Mouse (Mus musculus) urinary bladder, postnatal 4 days (tissue): Measurements from ENCODE around the gene Arhgap15.

Experiments used
- DNase-seq, 2 experiments: peaks; one replicate each; pipeline ENCODE4 v3.0.0; 2021 to 2022; ENCODE audit warnings: low spot score in 2 of 2

Arhgap15 gene

GRCm38 (mm10) chr2:44304971-44305808 is 556.6 kb downstream of the Arhgap15 start:
- no peak for DNase-seq

GRCm38 (mm10) chr2:44306137-44306536 is 557.5 kb downstream of the Arhgap15 start:
- no peak for DNase-seq

GRCm38 (mm10) chr2:44309124-44309523 is 560.5 kb downstream of the Arhgap15 start:
- DNase-seq, result no peak

GRCm38 (mm10) chr2:44309556-44309955 is 560.9 kb downstream of the Arhgap15 start:
- no peak for DNase-seq

- DNase-seq, result no peak
Measured at GRCm38 (mm10) chr2:44310095-44310748, 561.6 kb downstream of the Arhgap15 start.

- DNase-seq, result no peak
Measured at GRCm38 (mm10) chr2:44311216-44311615, 562.6 kb downstream of the Arhgap15 start.

- no peak for DNase-seq
Measured at GRCm38 (mm10) chr2:44313573-44313972, 564.9 kb downstream of the Arhgap15 start.

- DNase-seq, result no peak
Measured at GRCm38 (mm10) chr2:44318436-44318835, 569.8 kb downstream of the Arhgap15 start.

GRCm38 (mm10) chr2:44319479-44319878 is 570.9 kb downstream of the Arhgap15 start:
- no peak for DNase-seq

- no peak for DNase-seq
Measured at GRCm38 (mm10) chr2:44323813-44324212, 575.2 kb downstream of the Arhgap15 start.

- no peak for DNase-seq
Measured at GRCm38 (mm10) chr2:44333295-44333694, 584.7 kb downstream of the Arhgap15 start.

GRCm38 (mm10) chr2:44334006-44334405 is 585.4 kb downstream of the Arhgap15 start:
- DNase-seq, result no peak

GRCm38 (mm10) chr2:44334517-44334916 is 585.9 kb downstream of the Arhgap15 start:
- DNase-seq, result no peak

GRCm38 (mm10) chr2:44336720-44337354 is 588.2 kb downstream of the Arhgap15 start:
- DNase-seq, result no peak

- DNase-seq, result no peak
Measured at GRCm38 (mm10) chr2:44338467-44338866, 589.8 kb downstream of the Arhgap15 start.

GRCm38 (mm10) chr2:44341091-44341571 is 592.5 kb downstream of the Arhgap15 start:
- no peak for DNase-seq

- no peak for DNase-seq
Measured at GRCm38 (mm10) chr2:44344861-44345260, 596.2 kb downstream of the Arhgap15 start.

- no peak for DNase-seq
Measured at GRCm38 (mm10) chr2:44345325-44345945, 596.8 kb downstream of the Arhgap15 start.

- no peak for DNase-seq
Measured at GRCm38 (mm10) chr2:44346184-44346583, 597.6 kb downstream of the Arhgap15 start.

- no peak for DNase-seq
Measured at GRCm38 (mm10) chr2:44347781-44348180, 599.2 kb downstream of the Arhgap15 start.

- DNase-seq, result no peak
Measured at GRCm38 (mm10) chr2:44349101-44349500, 600.5 kb downstream of the Arhgap15 start.

- no peak for DNase-seq
Measured at GRCm38 (mm10) chr2:44352885-44353284, 604.3 kb downstream of the Arhgap15 start.
